Mouse (Mus musculus): Measurements from ENCODE around the gene Glrx2. TPM values are rescaled to one million over a fixed set of nuclear protein-coding genes. Genes with fewer than 3 reads are reported as not detected.
A peak's percentile ranks its signal among the peaks of the same experiment; 100 is the strongest.

Gene Glrx2
- polyA plus RNA-seq, 1 experiment from 2014 or later, result 105 TPM

DNA sequence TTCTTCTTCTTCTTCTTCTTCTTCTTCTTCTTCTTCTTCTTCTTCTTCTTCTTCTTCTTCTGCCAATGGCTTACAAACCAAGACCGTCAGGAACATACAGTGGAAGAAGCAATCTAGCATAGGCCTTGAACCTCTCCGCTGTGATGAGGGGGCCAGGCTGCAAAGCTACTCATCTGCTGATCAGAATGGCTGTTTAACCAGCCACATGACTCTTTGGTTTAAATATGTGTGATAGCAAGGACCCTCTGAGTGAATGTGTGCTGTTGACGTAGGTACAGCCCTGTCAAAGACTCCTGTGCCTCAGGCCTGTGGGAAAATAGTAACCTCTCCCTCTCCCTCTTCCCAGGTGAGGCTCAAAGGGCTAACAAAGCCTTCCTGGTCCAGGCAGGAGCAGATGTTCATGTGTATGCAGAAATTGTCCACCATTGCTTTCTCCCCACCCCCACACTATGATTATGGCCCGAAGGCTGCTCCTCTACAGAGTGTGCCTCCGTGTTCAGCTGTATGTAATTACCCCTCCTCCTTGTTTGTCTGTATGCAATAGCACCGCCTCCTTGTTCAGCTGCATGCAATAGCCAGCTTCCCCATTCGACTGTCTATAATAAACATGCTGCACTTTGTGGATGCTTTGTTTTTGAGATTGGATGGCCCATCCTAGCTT lies 6.0 kb upstream of the Glrx2 start:
- Histone ChIP-seq H3K27me3 (ENCODE audit: control insufficient read depth, insufficient read depth, low read length) (no peaks in the 10 kb centered on the region), H3K4me3 (replicated peaks; ENCODE audit: low read length) (no peak overlapping the region), H3K4me2 (replicated peaks) (no peak overlapping the region), H3K9ac (no peak overlapping the region), H3K4me1 (replicated peaks; ENCODE audit: control insufficient read depth, insufficient read depth, low read length) (no peaks in the 10 kb centered on the region), H3K27ac (no peak overlapping the region), H3K9me3 (ENCODE audit: control insufficient read depth, low read length) (no peaks in the 10 kb centered on the region), H3K36me3 (replicated peaks; ENCODE audit: control insufficient read depth, insufficient read depth) (no peaks in the 10 kb centered on the region)
- 62% methylated on average over 7 of the region's 7 CpGs for WGBS
- ATAC-seq (ENCODE audit: low FRiP score) (peak; percentile 62; the same call in 1 of the 2 replicates), DNase-seq (ENCODE audit: low spot score) (no peak)

- H3K27ac ChIP-seq, result no peak overlapping the region
- H3K27me3 ChIP-seq (ENCODE audit: control insufficient read depth, insufficient read depth, low read length), result no peaks in the 10 kb centered on the region
- H3K9ac ChIP-seq, result no peak overlapping the region
- ATAC-seq (ENCODE audit: low FRiP score) (no peak), DNase-seq (ENCODE audit: low spot score) (no peak)
- H3K9me3 ChIP-seq (ENCODE audit: control insufficient read depth, low read length), result no peaks in the 10 kb centered on the region
- no peaks in the 10 kb centered on the region for H3K4me1 ChIP-seq (replicated peaks; ENCODE audit: control insufficient read depth, insufficient read depth, low read length)
- no peak overlapping the region for H3K4me3 ChIP-seq (replicated peaks; ENCODE audit: low read length)
- H3K36me3 ChIP-seq (replicated peaks; ENCODE audit: control insufficient read depth, insufficient read depth), result no peaks in the 10 kb centered on the region
- no peak overlapping the region for H3K4me2 ChIP-seq (replicated peaks)
- WGBS, result 90% methylated on average over 5 of the region's 5 CpGs
These were observed 5.5 kb upstream of the Glrx2 start for GRCm38 (mm10) chr1:143710627-143710976.

DNA sequence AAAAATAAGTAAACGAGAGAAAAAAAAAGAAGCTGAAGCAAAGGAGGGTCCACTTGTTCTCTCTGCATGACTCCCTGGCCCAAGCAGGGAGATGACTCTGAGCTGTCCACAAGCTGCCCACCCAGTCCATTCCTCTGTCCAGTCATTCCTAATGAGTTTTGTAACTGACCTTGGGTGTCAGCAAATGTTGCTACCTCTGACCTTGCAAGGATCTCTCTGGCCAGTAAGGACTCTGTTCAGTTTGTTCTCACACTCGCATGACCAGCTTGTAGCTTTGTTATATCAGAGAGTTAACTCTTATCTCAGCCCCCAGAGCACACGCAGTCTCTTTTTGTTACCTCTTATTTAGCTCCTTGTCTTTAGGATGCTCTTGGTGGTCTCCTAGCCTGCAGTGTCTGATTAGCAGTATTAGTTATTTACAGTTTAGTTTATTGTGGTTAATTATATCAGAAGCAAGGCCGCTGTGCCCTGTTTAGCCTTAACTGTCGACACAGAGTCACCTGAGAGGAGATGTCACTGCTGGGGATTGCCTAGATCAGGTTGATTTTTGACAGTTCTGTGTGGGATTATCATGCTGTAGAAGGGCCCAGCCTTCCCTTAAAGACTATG lies 8.4 kb downstream of the Glrx2 start:
- no peaks in the 10 kb centered on the region for H3K36me3 ChIP-seq (replicated peaks; ENCODE audit: control insufficient read depth, insufficient read depth)
- no peaks in the 10 kb centered on the region for H3K27me3 ChIP-seq (ENCODE audit: control insufficient read depth, insufficient read depth, low read length)
- ATAC-seq (ENCODE audit: low FRiP score) (no peak), DNase-seq (ENCODE audit: low spot score) (no peak)
- H3K4me2 ChIP-seq (replicated peaks), result no peak overlapping the region
- H3K4me3 ChIP-seq (replicated peaks; ENCODE audit: low read length), result no peak overlapping the region
- no peak overlapping the region for H3K9ac ChIP-seq
- 89% methylated on average over 5 of the region's 5 CpGs for WGBS
- no peak overlapping the region for H3K27ac ChIP-seq
- H3K4me1 ChIP-seq (replicated peaks; ENCODE audit: control insufficient read depth, insufficient read depth, low read length), result no peaks in the 10 kb centered on the region
- H3K9me3 ChIP-seq (ENCODE audit: control insufficient read depth, low read length), result no peaks in the 10 kb centered on the region

DNA sequence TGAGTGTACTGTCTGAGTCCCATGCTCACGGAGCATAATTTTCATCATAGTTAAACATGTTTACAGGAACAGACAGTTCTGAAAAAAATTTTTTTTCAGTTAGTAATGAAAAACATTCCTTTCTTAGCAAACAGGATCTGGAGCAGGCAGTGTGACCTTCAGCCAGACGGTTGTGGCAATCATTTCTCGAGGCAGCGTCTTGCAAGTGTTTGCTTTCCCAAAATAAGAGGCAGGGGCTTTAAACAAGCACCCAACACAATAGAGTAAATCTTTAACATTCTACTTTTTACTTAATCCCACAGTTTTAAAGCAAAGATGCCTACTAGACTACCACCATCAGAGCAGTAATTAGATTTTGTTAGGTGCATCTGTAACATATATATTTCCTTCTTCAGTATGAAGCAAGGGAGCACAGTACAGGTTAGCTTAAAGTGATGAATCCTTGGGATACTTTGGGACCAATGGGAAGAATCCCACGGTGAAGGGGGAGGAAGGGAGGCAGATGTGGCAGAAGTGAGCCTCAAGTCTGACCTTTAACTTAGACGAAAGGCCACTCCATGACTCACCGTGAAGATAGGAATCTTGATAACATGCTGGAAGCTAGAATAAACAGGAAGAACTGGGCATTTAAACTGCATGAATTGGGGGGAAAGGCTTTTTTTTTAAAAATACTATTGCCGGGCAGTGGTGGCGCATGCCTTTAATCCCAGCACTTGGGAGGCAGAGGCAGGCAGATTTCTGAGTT lies 11.7 kb downstream of the Glrx2 start:
- Histone ChIP-seq H3K27ac (no peak overlapping the region), H3K4me2 (replicated peaks) (no peak overlapping the region), H3K9me3 (ENCODE audit: control insufficient read depth, low read length) (no peaks in the 10 kb centered on the region), H3K4me1 (replicated peaks; ENCODE audit: control insufficient read depth, insufficient read depth, low read length) (no peaks in the 10 kb centered on the region), H3K9ac (no peak overlapping the region), H3K4me3 (replicated peaks; ENCODE audit: low read length) (no peak overlapping the region), H3K36me3 (replicated peaks; ENCODE audit: control insufficient read depth, insufficient read depth) (no peaks in the 10 kb centered on the region), H3K27me3 (ENCODE audit: control insufficient read depth, insufficient read depth, low read length) (no peaks in the 10 kb centered on the region)
- WGBS, result 87% methylated on average over 9 of the region's 9 CpGs
- ATAC-seq (ENCODE audit: low FRiP score), result no peak
- DNase-seq (ENCODE audit: low spot score), result no peak

DNA sequence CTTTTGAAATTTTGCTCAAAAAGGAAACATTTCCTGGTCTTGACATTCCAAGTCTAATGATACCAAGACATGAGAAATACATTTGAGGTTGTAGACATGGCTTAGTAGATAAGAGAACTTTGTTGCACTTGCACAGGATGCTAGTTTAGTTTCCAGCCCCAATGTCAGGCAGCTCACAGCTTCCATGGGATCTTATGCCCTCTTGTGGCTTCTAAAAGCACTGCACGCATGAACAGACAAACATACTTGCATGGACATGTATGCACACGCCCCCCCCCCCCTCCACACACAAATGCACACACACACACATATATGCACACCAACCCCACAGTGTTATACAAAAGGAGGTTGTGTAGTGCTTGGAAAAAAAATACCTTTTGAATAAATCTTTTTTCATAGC lies 14.8 kb downstream of the Glrx2 start:
- WGBS, result 91% methylated on average over 2 of the region's 2 CpGs
- DNase-seq (ENCODE audit: low spot score) (no peak), ATAC-seq (ENCODE audit: low FRiP score) (no peak)

DNA sequence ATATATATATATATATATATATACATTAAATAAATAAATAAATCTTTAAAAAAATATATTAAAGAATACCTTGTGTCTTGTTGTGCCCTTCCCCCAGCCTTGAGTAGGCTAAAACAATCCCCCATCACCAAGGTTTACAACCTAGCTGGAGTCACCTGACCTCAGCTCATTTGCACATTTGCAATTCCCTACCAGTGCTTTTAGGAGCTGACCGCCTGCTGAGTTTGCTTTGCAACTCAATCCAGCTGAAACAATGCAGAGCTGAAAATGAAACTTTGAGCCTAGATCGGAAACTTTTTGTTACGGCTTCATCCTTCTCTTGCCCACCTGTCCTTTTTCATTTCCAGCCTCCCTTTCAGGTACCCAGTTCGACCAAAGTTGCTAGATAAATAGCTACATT lies 15.6 kb downstream of the Glrx2 start:
- no peaks in the 10 kb centered on the region for H3K9me3 ChIP-seq (ENCODE audit: control insufficient read depth, low read length)
- H3K4me3 ChIP-seq (replicated peaks; ENCODE audit: low read length), result no peak overlapping the region
- no peaks in the 10 kb centered on the region for H3K4me1 ChIP-seq (replicated peaks; ENCODE audit: control insufficient read depth, insufficient read depth, low read length)
- WGBS, result 34% methylated on average over 4 of the region's 4 CpGs
- H3K27me3 ChIP-seq (ENCODE audit: control insufficient read depth, insufficient read depth, low read length), result no peaks in the 10 kb centered on the region
- H3K9ac ChIP-seq, result no peak overlapping the region
- H3K36me3 ChIP-seq (replicated peaks; ENCODE audit: control insufficient read depth, insufficient read depth), result no peaks in the 10 kb centered on the region
- no peak overlapping the region for H3K4me2 ChIP-seq (replicated peaks)
- DNase-seq (ENCODE audit: low spot score) (no peak), ATAC-seq (ENCODE audit: low FRiP score) (no peak)
- H3K27ac ChIP-seq, result no peak overlapping the region

More for the DNA sequence above, 14.8 kb downstream of the Glrx2 start:
- Histone ChIP-seq H3K4me3 (replicated peaks; ENCODE audit: low read length) (no peak overlapping the region), H3K4me1 (replicated peaks; ENCODE audit: control insufficient read depth, insufficient read depth, low read length) (no peaks in the 10 kb centered on the region), H3K9ac (no peak overlapping the region), H3K27me3 (ENCODE audit: control insufficient read depth, insufficient read depth, low read length) (no peaks in the 10 kb centered on the region), H3K36me3 (replicated peaks; ENCODE audit: control insufficient read depth, insufficient read depth) (no peaks in the 10 kb centered on the region), H3K9me3 (ENCODE audit: control insufficient read depth, low read length) (no peaks in the 10 kb centered on the region), H3K4me2 (replicated peaks) (no peak overlapping the region), H3K27ac (no peak overlapping the region)

- H3K36me3 ChIP-seq (replicated peaks; ENCODE audit: control insufficient read depth, insufficient read depth), result no peaks in the 10 kb centered on the region
- no peak overlapping the region for H3K4me2 ChIP-seq (replicated peaks)
- H3K4me3 ChIP-seq (replicated peaks; ENCODE audit: low read length), result no peak overlapping the region
- DNase-seq (ENCODE audit: low spot score) (no peak), ATAC-seq (ENCODE audit: low FRiP score) (no peak)
- no peaks in the 10 kb centered on the region for H3K9me3 ChIP-seq (ENCODE audit: control insufficient read depth, low read length)
- H3K27me3 ChIP-seq (ENCODE audit: control insufficient read depth, insufficient read depth, low read length), result no peaks in the 10 kb centered on the region
- H3K9ac ChIP-seq, result no peak overlapping the region
- H3K4me1 ChIP-seq (replicated peaks; ENCODE audit: control insufficient read depth, insufficient read depth, low read length), result 0 out of 2 replicates have a peak, but pooled peaks cover 2% of the 10 kb centered on the region
- 76% methylated on average over 5 of the region's 5 CpGs for WGBS
- H3K27ac ChIP-seq, result no peak overlapping the region
These were observed 17.8 kb downstream of the Glrx2 start for GRCm38 (mm10) chr1:143733914-143734410.

DNA sequence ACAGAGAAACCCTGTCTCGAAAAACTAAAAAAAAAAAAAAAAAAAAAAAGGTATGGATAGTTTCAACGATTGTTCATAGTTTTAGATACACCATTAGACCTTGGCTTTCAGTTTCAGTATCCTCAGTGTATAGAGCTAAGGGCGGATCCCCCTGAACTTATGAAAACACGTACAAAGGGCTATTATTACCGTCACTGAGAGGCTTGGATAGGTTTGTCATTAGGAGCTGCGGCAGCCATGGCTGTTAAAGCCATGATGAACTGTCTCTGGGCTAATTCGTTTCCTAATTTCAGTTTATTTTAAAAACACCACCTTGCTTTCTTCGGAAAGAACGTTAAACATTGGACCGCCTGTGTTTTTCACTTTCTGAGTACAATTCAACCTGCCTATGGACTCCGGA lies 22.7 kb downstream of the Glrx2 start:
- peak; percentile 47 for DNase-seq (ENCODE audit: low spot score)
- Histone ChIP-seq H3K4me2 (replicated peaks) (peak overlapping the region; percentile 83), H3K9ac (peak overlapping the region; percentile 71), H3K36me3 (replicated peaks; ENCODE audit: control insufficient read depth, insufficient read depth) (peaks cover 16% of the 10 kb centered on the region), H3K4me3 (replicated peaks; ENCODE audit: low read length) (peak overlapping the region; percentile 53), H3K27me3 (ENCODE audit: control insufficient read depth, insufficient read depth, low read length) (no peaks in the 10 kb centered on the region), H3K9me3 (ENCODE audit: control insufficient read depth, low read length) (no peaks in the 10 kb centered on the region), H3K27ac (peak overlapping the region; percentile 82), H3K4me1 (replicated peaks; ENCODE audit: control insufficient read depth, insufficient read depth, low read length) (peaks cover 12% of the 10 kb centered on the region; the same call in 1 of the 2 replicates)
- 22% methylated on average over 11 of the region's 11 CpGs for WGBS
- ATAC-seq (ENCODE audit: low FRiP score), result peak; percentile 39; the same call in 1 of the 2 replicates
